Mouse (Mus musculus): ENCODE results near the gene Myod1. TPM values are rescaled to one million over a fixed set of nuclear protein-coding genes. Genes with fewer than 3 reads are reported as not detected.

Myod1 gene
- polyA plus RNA-seq, 1 experiment from 2014 or later, result 0.81 TPM

DNA sequence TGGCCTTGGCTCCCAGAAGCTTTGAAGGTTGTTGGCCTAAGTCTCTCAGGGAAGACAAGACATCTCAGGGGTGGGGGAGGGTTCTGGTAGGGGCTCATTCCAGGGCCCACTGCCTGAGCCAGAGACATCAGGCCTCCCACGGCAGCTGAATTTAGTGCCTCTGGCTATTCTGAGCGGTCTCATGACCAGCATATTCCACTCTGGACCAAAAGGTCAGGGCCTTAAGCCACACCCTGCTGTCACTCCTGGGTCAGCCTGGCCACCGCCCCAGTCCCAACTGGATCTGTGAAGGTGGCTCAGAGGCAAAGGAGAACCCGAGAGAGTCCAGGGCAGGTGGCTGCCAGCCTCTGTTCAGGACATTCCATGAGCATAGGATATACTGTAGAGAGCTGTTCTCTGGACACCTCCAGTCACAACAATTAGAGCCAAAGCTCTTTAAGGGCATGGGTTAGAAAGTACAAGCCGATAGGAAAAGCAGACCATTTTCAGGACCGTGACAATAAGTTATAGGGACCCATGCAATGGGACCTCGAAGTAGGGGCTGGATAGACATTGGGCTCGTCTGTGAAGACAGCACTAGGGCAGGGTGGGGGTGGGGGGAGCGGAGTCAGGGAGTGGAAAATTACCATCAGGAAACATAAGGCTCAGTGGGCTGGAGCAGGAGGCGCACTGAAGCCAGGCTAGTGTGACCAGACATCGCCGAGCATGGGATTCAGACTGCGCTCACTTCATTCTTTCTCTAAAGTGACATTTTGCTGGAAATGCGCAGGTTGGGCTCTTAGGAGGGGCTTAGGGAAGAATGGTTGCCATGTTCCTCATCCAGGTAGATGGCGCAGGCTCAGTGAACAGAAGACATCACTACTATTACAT is 27.6 kb downstream of the Myod1 start:
- Histone ChIP-seq H3K9ac (no peak overlapping the region), H3K27me3 (replicated peaks) (peaks cover 16% of the 10 kb centered on the region), H3K4me2 (no peak overlapping the region), H3K4me1 (no peaks in the 10 kb centered on the region; the same call in 1 of the 2 replicates), H3K27ac (no peak overlapping the region), H3K36me3 (no peaks in the 10 kb centered on the region), H3K9me3 (no peaks in the 10 kb centered on the region), H3K4me3 (replicated peaks) (no peak overlapping the region)
- no peak for ATAC-seq (ENCODE audit: insufficient read depth, low FRiP score, low read depth)
- WGBS, result 82% methylated on average over 15 of the region's 15 CpGs

DNA sequence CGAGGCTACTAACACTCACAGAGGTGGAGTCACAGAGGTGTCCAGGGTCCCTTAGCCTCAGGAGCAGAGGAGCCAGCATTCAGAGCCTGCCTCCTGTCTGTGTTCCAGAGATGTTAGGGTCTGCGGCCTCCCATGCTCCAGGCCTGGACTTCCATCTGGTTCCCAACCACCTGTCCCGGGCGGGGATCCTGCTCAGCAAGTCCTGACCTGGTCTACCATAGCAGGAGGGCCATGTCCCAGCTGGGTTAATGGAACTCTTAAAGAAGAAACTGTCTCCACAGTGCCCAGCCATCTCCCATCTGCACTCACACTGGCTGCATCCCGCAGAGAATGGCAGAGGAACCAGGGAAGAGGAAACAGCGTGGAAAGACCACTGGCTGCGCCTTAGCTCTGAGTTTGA is 28.5 kb downstream of the Myod1 start:
- no peaks in the 10 kb centered on the region; the same call in 1 of the 2 replicates for H3K4me1 ChIP-seq
- no peaks in the 10 kb centered on the region for H3K36me3 ChIP-seq
- 71% methylated on average over 7 of the region's 7 CpGs for WGBS

DNA sequence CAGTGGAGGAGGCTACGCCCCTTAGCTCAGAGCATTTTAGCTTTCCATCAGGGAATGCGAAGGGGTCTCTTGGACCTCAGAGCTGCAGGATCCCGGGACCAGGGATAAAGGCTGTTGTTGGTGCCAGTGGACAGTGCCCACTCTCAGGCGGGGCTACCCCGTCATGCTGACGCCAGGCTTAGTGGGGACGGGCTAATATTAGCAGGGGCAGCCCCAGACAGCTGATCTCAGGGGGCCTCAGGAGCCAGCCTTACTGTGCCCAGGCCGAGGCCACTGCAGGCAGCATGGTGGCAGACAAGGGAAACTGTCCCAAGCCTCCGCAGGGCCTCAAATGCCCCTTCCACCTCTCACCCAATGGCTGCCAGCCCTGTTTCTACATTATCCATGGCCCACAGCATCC is 32.3 kb downstream of the Myod1 start:
- Histone ChIP-seq H3K9me3 (no peaks in the 10 kb centered on the region), H3K4me2 (no peak overlapping the region), H3K4me1 (no peaks in the 10 kb centered on the region; the same call in 1 of the 2 replicates), H3K9ac (no peak overlapping the region), H3K4me3 (replicated peaks) (no peak overlapping the region), H3K36me3 (no peaks in the 10 kb centered on the region), H3K27ac (no peak overlapping the region), H3K27me3 (replicated peaks) (no peaks in the 10 kb centered on the region)
- ATAC-seq (ENCODE audit: insufficient read depth, low FRiP score, low read depth), result no peak
- 79% methylated on average over 9 of the region's 9 CpGs for WGBS

More for the DNA sequence above, 28.5 kb downstream of the Myod1 start:
- Histone ChIP-seq H3K4me3 (replicated peaks) (no peak overlapping the region), H3K9me3 (no peaks in the 10 kb centered on the region), H3K27me3 (replicated peaks) (peaks cover 7% of the 10 kb centered on the region), H3K9ac (no peak overlapping the region), H3K4me2 (no peak overlapping the region), H3K27ac (no peak overlapping the region)
- no peak for ATAC-seq (ENCODE audit: insufficient read depth, low FRiP score, low read depth)

DNA sequence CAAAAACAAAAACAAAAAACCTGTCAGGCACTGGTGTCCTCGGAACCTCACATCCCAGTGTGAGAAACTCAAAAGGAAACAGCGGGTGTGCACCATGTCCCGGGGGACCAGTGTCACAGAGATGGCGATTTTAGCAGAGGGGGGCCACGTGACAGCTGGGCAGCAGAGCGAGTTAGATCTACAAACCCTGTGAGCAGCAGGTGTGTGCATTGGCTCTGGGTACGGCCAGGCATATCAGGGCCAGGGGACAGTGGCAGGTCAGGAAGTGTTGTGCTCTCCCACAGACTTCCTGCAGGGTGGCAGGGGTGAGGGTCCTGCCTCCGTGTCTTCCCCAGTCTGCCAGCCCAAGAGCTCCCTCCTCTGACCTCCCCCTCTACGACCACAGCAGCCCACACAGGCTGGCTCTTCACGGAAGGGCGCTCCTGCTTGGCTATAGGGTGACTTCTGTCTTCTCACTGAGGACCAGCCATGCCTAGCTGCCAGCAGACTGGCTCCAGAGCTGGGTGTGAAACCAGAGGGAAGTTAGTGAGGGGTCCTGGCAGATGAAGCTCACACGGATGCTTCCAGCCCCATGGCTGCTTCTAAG is 33.0 kb downstream of the Myod1 start:
- H3K4me3 ChIP-seq (replicated peaks), result no peak overlapping the region
- H3K27me3 ChIP-seq (replicated peaks), result no peaks in the 10 kb centered on the region
- 40% methylated on average over 12 of the region's 12 CpGs for WGBS
- H3K4me1 ChIP-seq, result no peaks in the 10 kb centered on the region; the same call in 1 of the 2 replicates
- no peak overlapping the region for H3K4me2 ChIP-seq
- H3K9me3 ChIP-seq, result no peaks in the 10 kb centered on the region
- no peaks in the 10 kb centered on the region for H3K36me3 ChIP-seq
- H3K27ac ChIP-seq, result no peak overlapping the region
- no peak for ATAC-seq (ENCODE audit: insufficient read depth, low FRiP score, low read depth)
- no peak overlapping the region for H3K9ac ChIP-seq

DNA sequence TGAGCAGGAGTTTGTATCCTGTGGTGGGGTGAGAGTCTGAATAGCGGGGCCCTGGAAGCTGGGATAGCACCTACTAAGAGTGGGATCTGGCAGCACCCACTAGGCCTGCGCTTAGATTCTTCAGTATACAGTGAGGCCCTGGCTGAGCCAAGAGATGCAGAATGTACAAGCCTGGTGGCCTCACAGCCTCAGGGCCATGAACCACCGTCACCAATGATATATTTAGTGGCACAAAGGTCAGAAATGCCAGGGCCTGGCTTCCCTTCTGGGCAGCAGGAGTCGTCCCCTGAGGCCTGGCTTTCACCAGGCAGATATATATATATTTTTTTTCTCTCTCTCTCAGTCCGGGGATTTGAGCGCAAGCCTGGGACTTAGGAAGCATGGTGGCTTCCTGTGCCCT is 34.5 kb downstream of the Myod1 start:
- no peak overlapping the region for H3K9ac ChIP-seq
- H3K27me3 ChIP-seq (replicated peaks), result no peaks in the 10 kb centered on the region
- no peaks in the 10 kb centered on the region; the same call in 1 of the 2 replicates for H3K4me1 ChIP-seq
- no peak for ATAC-seq (ENCODE audit: insufficient read depth, low FRiP score, low read depth)
- H3K4me2 ChIP-seq, result no peak overlapping the region
- H3K36me3 ChIP-seq, result no peaks in the 10 kb centered on the region
- no peak overlapping the region for H3K4me3 ChIP-seq (replicated peaks)
- H3K27ac ChIP-seq, result no peak overlapping the region
- 70% methylated on average over 6 of the region's 6 CpGs for WGBS
- no peaks in the 10 kb centered on the region for H3K9me3 ChIP-seq

DNA sequence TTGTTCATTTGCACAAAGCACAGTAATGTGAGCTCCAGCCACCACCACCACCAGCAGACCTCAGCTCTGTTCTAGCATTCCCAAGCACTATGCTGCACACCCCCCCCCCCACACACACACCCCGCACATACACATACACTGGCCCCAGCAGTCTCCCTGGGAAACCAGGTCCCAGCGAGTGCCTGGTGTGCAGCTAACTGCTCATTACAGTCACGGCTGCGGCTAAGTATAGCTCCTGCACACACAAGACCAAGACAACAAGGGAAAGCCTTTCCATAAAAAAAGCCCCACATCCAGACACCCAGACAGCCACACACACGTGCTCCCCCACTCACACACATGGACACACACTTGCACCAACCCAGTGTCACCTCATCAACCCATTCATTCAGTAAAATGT is 36.5 kb downstream of the Myod1 start:
- Histone ChIP-seq H3K9ac (no peak overlapping the region), H3K27ac (no peak overlapping the region), H3K4me3 (replicated peaks) (no peak overlapping the region), H3K4me1 (no peaks in the 10 kb centered on the region; the same call in 1 of the 2 replicates), H3K36me3 (no peaks in the 10 kb centered on the region), H3K9me3 (no peaks in the 10 kb centered on the region), H3K4me2 (no peak overlapping the region), H3K27me3 (replicated peaks) (no peaks in the 10 kb centered on the region)
- ATAC-seq (ENCODE audit: insufficient read depth, low FRiP score, low read depth), result no peak
- 81% methylated on average over 5 of the region's 5 CpGs for WGBS

DNA sequence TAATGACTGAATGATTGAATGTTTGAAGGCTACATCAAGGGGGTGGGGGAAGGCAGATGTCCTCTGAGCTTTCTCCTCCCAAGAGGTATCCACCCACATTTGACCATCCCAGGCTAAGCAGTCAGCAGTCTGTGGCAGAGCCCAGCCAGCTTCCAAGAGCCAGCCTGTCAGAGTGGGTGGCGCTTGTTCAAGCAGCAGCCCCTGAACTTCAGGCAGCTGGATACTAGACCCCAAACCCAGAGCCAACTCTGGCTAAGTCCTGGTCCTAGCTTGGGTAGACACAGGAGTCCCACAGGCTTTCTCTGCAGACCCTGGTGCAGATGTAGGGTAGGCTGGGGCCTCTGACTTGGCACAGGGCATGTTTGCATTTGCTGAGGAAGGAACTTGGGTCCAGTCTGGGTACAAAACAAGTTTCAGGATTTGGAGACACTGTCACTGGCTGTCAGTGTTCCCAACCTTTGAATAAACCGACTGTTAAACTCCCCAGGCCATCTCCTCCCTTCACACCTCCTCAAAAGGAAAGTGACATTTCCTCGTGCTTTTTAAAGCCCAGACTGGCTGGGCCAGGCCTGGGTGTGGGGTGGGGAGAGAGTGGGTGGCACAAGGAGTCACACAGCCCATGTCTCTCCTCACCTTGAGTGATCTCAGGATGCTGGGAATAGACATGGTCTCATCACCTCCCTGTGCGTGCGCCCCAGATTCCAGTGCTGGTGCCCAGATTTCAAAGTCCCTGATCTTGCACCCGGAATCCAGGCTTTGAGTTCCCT is 37.9 kb downstream of the Myod1 start:
- no peaks in the 10 kb centered on the region for H3K36me3 ChIP-seq
- 57% methylated on average over 6 of the region's 6 CpGs for WGBS
- no peak; the same call in 1 of the 2 replicates for ATAC-seq (ENCODE audit: insufficient read depth, low FRiP score, low read depth)

DNA sequence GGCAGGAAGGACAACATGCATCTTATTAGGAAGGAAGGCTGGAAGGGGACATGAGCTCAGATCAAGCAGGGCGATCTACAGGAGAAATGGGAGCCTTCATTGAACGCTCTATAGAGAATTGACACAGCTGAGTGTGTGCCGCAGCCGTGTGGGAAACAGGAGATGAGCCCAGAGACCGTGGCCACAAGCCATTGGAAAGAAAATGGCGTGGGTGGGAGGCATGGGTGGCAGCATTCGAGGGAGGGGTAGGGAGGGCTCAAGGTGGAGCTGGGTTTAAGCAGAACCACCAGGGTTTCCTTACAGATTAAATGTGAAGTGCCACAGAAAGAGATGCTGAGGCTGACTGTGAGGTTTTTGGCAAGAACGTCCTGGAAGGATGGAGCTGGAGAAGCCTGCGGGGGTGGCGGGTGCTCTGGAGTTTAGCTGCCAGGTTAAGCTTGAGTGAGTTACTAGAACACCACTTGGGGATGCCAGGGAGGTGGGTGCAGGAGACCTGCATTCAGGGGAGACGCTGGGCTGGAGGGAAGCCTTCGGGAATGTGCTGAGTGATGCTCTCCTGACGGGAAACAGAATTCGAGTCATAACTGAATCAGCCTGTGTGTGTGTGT is 39.6 kb downstream of the Myod1 start:
- no peaks in the 10 kb centered on the region for H3K9me3 ChIP-seq
- H3K27ac ChIP-seq, result no peak overlapping the region
- no peak overlapping the region for H3K4me3 ChIP-seq (replicated peaks)
- no peaks in the 10 kb centered on the region for H3K36me3 ChIP-seq
- no peak for ATAC-seq (ENCODE audit: insufficient read depth, low FRiP score, low read depth)
- no peak overlapping the region for H3K9ac ChIP-seq
- H3K4me1 ChIP-seq, result no peaks in the 10 kb centered on the region
- no peak overlapping the region for H3K4me2 ChIP-seq
- H3K27me3 ChIP-seq (replicated peaks), result no peaks in the 10 kb centered on the region
- 73% methylated on average over 14 of the region's 14 CpGs for WGBS

More for the DNA sequence above, 37.9 kb downstream of the Myod1 start:
- H3K4me1 ChIP-seq, result no peaks in the 10 kb centered on the region
- no peak overlapping the region for H3K4me3 ChIP-seq (replicated peaks)
- no peak overlapping the region for H3K4me2 ChIP-seq
- no peaks in the 10 kb centered on the region for H3K9me3 ChIP-seq
- H3K27me3 ChIP-seq (replicated peaks), result no peaks in the 10 kb centered on the region
- H3K27ac ChIP-seq, result no peak overlapping the region
- H3K9ac ChIP-seq, result no peak overlapping the region

DNA sequence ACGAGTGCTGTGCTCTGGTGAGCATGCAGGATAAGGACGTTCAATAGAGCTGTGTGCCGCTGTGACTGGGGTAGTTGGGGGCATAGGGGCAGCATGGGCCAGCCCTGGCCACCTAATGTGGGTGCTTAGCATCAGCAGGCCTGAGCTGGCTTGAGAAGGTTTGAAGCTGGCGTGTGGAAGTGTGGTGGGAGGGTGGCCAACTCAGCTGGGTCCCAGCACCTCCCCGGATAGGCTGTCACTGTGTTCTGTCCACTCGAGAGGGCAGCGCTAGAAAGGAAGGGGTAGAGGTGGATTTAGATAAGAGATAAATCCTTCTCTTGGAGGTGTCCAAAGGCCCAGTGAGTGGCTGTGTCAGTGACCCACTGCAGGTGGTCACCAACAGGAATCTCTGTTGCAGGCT is 41.2 kb downstream of the Myod1 start:
- H3K27me3 ChIP-seq (replicated peaks), result no peaks in the 10 kb centered on the region
- no peaks in the 10 kb centered on the region for H3K4me1 ChIP-seq
- H3K9ac ChIP-seq, result no peak overlapping the region
- no peaks in the 10 kb centered on the region for H3K9me3 ChIP-seq
- ATAC-seq (ENCODE audit: insufficient read depth, low FRiP score, low read depth), result no peak
- no peak overlapping the region for H3K27ac ChIP-seq
- H3K4me3 ChIP-seq (replicated peaks), result no peak overlapping the region
- WGBS, result 69% methylated on average over 7 of the region's 7 CpGs
- no peak overlapping the region for H3K4me2 ChIP-seq
- no peaks in the 10 kb centered on the region for H3K36me3 ChIP-seq

DNA sequence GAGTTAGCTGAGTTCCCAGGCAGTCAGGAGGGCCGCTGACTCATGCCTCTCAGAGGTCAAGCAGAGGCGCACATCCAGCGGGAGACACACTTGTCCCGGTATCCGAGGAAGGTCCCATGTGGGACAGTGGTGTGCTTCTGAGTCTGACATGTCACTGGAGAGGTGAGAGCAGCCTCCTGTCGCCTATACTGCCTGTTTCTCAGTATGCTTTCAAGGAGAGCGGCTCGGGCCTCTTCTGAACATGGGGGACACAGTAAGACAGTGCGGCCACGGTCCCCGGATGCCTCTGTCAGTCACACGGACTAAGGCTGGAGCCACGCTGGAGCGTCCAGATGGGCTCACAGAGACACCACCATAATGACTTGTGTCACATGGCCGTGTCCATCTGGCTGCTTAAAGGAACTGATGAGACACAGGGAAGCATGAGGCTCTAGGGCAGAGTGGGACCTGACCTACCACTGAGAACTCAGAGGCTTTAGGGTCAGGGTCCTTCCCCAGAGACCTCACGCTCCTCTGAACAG is 41.9 kb downstream of the Myod1 start:
- Histone ChIP-seq H3K4me2 (no peak overlapping the region), H3K9me3 (no peaks in the 10 kb centered on the region), H3K36me3 (no peaks in the 10 kb centered on the region), H3K27ac (no peak overlapping the region), H3K4me1 (no peaks in the 10 kb centered on the region), H3K27me3 (replicated peaks) (no peaks in the 10 kb centered on the region), H3K9ac (no peak overlapping the region), H3K4me3 (replicated peaks) (no peak overlapping the region)
- WGBS, result 79% methylated on average over 16 of the region's 16 CpGs
- ATAC-seq (ENCODE audit: insufficient read depth, low FRiP score, low read depth), result no peak

DNA sequence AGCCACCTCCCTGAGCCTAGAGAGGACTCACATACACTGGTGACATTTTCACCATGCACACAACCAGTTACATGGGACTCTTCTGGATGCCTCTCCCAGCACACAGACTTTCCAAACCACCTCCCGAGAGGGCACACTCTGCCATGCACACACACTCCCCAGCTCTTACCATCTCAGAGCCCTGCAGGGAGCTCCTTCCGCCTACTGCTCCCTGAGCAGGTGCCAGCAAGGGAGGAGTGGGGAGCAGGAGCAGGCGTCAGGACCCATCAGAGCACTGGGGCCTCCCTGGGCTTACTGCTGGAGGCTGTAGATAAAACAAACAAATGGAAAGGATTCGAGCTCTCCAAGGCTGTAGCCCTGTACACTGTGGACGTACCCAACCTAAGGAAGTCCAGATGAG is 45.3 kb downstream of the Myod1 start:
- H3K27ac ChIP-seq, result no peak overlapping the region
- 31% methylated on average over 5 of the region's 5 CpGs for WGBS
- no peaks in the 10 kb centered on the region for H3K9me3 ChIP-seq
- H3K27me3 ChIP-seq (replicated peaks), result no peaks in the 10 kb centered on the region
- H3K4me3 ChIP-seq (replicated peaks), result no peak overlapping the region
- no peak overlapping the region for H3K4me2 ChIP-seq
- H3K4me1 ChIP-seq, result no peaks in the 10 kb centered on the region
- ATAC-seq (ENCODE audit: insufficient read depth, low FRiP score, low read depth), result no peak
- no peak overlapping the region for H3K9ac ChIP-seq
- no peaks in the 10 kb centered on the region for H3K36me3 ChIP-seq

Data from stomach, embryonic 15.5 days (tissue).